Mouse (Mus musculus) E14TG2a.4 (cell line): Measurements from ENCODE around the gene Pax8.

Experiments used
- CTCF ChIP-seq: conservative IDR thresholded peaks from 2 replicates; pipeline ENCODE4 v1.5.1; 2014; ENCODE audit warnings: low read length
- NANOG ChIP-seq: IDR thresholded peaks from 2 replicates; pipeline ENCODE4 v1.6.1; 2014; ENCODE audit warnings: borderline replicate concordance, low read length, mixed read lengths

GRCm38 (mm10) chr2:24413172-24413571, 62.2 kb downstream of the Pax8 start:
- TF ChIP-seq CTCF (no peak), NANOG (no peak)
